Comparison of ENCODE assay signal across 8 mouse cellular contexts in the genomic region with DNA sequence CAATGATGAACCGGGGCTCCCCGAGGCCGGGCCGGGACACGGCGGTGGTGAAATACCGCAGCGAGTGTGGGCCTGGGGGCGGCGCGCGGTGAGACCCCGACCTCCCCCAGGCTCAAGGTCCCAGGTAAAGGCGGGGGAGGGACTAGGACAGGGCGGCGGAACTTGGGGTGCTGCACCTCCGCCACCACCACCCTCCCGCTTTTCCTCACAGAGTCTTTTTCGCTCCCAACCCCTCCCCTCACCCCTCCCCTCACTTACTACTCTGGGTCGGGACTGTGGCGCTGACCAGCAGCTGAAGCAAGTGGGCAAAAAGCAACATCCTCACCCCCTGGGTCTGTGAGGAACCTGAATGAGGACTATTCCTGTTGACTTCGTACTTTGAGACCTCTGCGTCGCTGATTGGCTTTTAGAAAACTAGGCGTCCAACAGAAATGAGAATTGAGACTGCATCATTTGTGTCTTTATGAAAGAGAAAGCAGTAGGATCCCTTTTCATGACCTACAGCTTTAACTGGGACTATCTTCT. TPM values are rescaled to one million over a fixed set of nuclear protein-coding genes. Genes with fewer than 3 reads are reported as not detected.
DNase-seq lines count a peak whose midpoint lies in the region; ATAC-seq and TF ChIP-seq lines count a peak whose summit lies in the region.
"Not testable (repeated sequence)": the region's sequence is repeated elsewhere in the genome, so short reads cannot be mapped to it uniquely, and the experiment has no call there.

A gene (minus strand): TSS at position 505 of the 525 bp plus-strand sequence.

- not testable (repeated sequence) for H3K36me3 ChIP-seq in heart, embryonic 13.5 days; midbrain, embryonic 13.5 days
- peaks cover 12% of the 10 kb centered on the region for H3K36me3 ChIP-seq in spleen, adult 2 months (ENCODE audit: control insufficient read depth, insufficient read depth, low read length)

- not testable (repeated sequence) for TF ChIP-seq CTCF in spleen, adult 2 months (IDR thresholded peaks at IDR 0.05; ENCODE audit: extremely low read depth, insufficient read depth, insufficient read length, insufficient replicate concordance)

- not testable (repeated sequence) for H3K9me3 ChIP-seq in heart, embryonic 13.5 days; midbrain, embryonic 13.5 days

- peak within 1 kb of the TSS; percentile 62 for H3K4me3 ChIP-seq in heart, embryonic 13.5 days
- peak within 1 kb of the TSS; percentile 46 for H3K4me3 ChIP-seq in midbrain, embryonic 13.5 days (replicated peaks)
- H3K4me3 ChIP-seq in spleen, adult 2 months (ENCODE audit: extremely low read depth, insufficient read depth, insufficient read length): peak within 1 kb of the TSS; percentile 94

- H3K27ac ChIP-seq in heart, embryonic 13.5 days (replicated peaks); midbrain, embryonic 13.5 days: not testable (repeated sequence)
- H3K27ac ChIP-seq in spleen, adult 2 months (ENCODE audit: insufficient read depth, low read length): peak within 1 kb of the TSS; percentile 96

- H3K4me1 ChIP-seq in heart, embryonic 13.5 days: not testable (repeated sequence)
- H3K4me1 ChIP-seq in midbrain, embryonic 13.5 days (replicated peaks): peaks cover 12% of the 10 kb centered on the region
- peaks cover 12% of the 10 kb centered on the region; the same call in 1 of the 2 replicates for H3K4me1 ChIP-seq in spleen, adult 2 months (ENCODE audit: control insufficient read depth, insufficient read depth, insufficient read length)

- TF ChIP-seq POLR2A in spleen, adult 2 months (IDR thresholded peaks at IDR 0.05; ENCODE audit: low read depth, low read length): peak; percentile 91

- peak; percentile 68 for ATAC-seq in erythroblast, adult 5-6 weeks (replicated peaks; ENCODE audit: low FRiP score, poor library complexity, severe bottlenecking)
- ATAC-seq in heart, embryonic 13.5 days (ENCODE audit: extremely low read depth, insufficient number of reproducible peaks, low FRiP score, low TSS enrichment): 0 out of 2 replicates have a peak, but pooled peaks have one; percentile 38
- peak; percentile 38; the same call in 1 of the 2 replicates for ATAC-seq in midbrain, embryonic 13.5 days

- peak within 1 kb of the TSS; percentile 97 for H3K4me2 ChIP-seq in heart, embryonic 13.5 days
- peak within 1 kb of the TSS; percentile 82 for H3K4me2 ChIP-seq in midbrain, embryonic 13.5 days (replicated peaks)

- peak; percentile 56 for DNase-seq in 3T3-L1 (ENCODE audit: low read depth, low spot score)
- DNase-seq in adrenal gland, adult 2 months: peak; percentile 77
- DNase-seq in kidney, adult 8-10 months: peak; percentile 74 to 76
- peak; percentile 58 for DNase-seq in liver
- peak; percentile 73 to 76 for DNase-seq in spleen, adult 2 months (ENCODE audit: low read depth in 1 of 2, low spot score in 2 of 2)

- WGBS in heart, embryonic 13.5 days: 2% methylated on average over 25 of the region's 25 CpGs
- 0% methylated on average over 25 of the region's 25 CpGs for WGBS in midbrain, embryonic 13.5 days
- WGBS in spleen, adult 2 months: under 1% methylated on average over 25 of the region's 25 CpGs

- H3K27me3 ChIP-seq in heart, embryonic 13.5 days (replicated peaks): peaks cover 12% of the 10 kb centered on the region
- not testable (repeated sequence) for H3K27me3 ChIP-seq in midbrain, embryonic 13.5 days; spleen, adult 2 months (ENCODE audit: control insufficient read depth, insufficient read depth, low read length)

- peak within 1 kb of the TSS; percentile 76 for H3K9ac ChIP-seq in heart, embryonic 13.5 days
- peak within 1 kb of the TSS; percentile 69 for H3K9ac ChIP-seq in midbrain, embryonic 13.5 days (replicated peaks)

RNA-seq across cellular contexts. Expression of the gene that starts here (rescaled TPM):
- 10 to 100 TPM; 49.7 to 65.2 TPM for total RNA-seq in adrenal gland, adult 2 months (2021)
- polyA plus RNA-seq in adrenal gland, adult 2 months (2012; rRNA removed): 156 and 162 TPM in 2 replicates
- 249 and 264 TPM in 2 replicates for total RNA-seq in erythroblast, adult 5-6 weeks (2015; ENCODE audit: low replicate concordance)
- 271 and 275 TPM in 2 replicates for total RNA-seq in erythroblast, adult 5-6 weeks (2017; ENCODE audit: low replicate concordance)
- polyA plus RNA-seq in heart, embryonic 13.5 days (2015; fragmentation: Nextera tagmentation; extraction: Ambion mirVana): 4.8 and 5.0 TPM in 2 replicates
- polyA plus RNA-seq in midbrain, embryonic 13.5 days (2015; fragmentation: Nextera tagmentation; extraction: Ambion mirVana): 4.3 and 5.2 TPM in 2 replicates
- 344 and 382 TPM in 2 replicates for polyA plus RNA-seq in spleen, adult 2 months (2012; rRNA removed)

Comparison
In these comparisons a context has a peak if more than half of its experiments do, and no peak if none do; other contexts are left out.
1. RNA of the gene that starts here (polyA plus RNA-seq): 344 to 382 TPM in spleen, adult 2 months and 156 to 162 TPM in adrenal gland, adult 2 months; 4.3 to 5.2 TPM in midbrain, embryonic 13.5 days and 4.8 to 5.0 TPM in heart, embryonic 13.5 days; every median in the first group is over 10 times any median in the second.
2. Peak in every context shown above with its lines, with median percentiles within 50 percentile points of each other: DNase-seq, ATAC-seq and H3K4me3 ChIP-seq.